Mouse (Mus musculus) telencephalon, adult 2 months (tissue): ENCODE results near the gene Prkag1.
"Not testable (repeated sequence)": the region's sequence is repeated elsewhere in the genome, so short reads cannot be mapped to it uniquely, and the experiment has no call there.

Experiments used
- DNase-seq: peaks from one replicate; pipeline ENCODE4 v3.0.0-alpha.2; 2011; ENCODE audit warnings: low read depth, low spot score

Prkag1 gene

GRCm38 (mm10) chr15:98823434-98823833 lies 7.9 kb downstream of the Prkag1 start:
- DNase-seq = no peak

- no peak for DNase-seq
Measured at GRCm38 (mm10) chr15:98822147-98822546, 9.2 kb downstream of the Prkag1 start.

GRCm38 (mm10) chr15:98821403-98821802 lies 9.9 kb downstream of the Prkag1 start:
- DNase-seq = no peak

GRCm38 (mm10) chr15:98820937-98821336 lies 10.4 kb downstream of the Prkag1 start:
- no peak for DNase-seq

- no peak for DNase-seq
Measured at GRCm38 (mm10) chr15:98818171-98818570, 13.2 kb downstream of the Prkag1 start.

GRCm38 (mm10) chr15:98812741-98813424 lies 18.4 kb downstream of the Prkag1 start:
- DNase-seq = peak; percentile 90

- not testable (repeated sequence) for DNase-seq
Measured at GRCm38 (mm10) chr15:98810212-98810611, 21.1 kb downstream of the Prkag1 start.

- DNase-seq = no peak
Measured at GRCm38 (mm10) chr15:98809390-98809789, 21.9 kb downstream of the Prkag1 start, which contains the start of gene Ddn. Gene Ddn (minus strand): TSS chr15:98809490.

GRCm38 (mm10) chr15:98808651-98809134 lies 22.6 kb downstream of the Prkag1 start:
- peak; percentile 96 for DNase-seq

- peak; percentile 83 for DNase-seq
Measured at GRCm38 (mm10) chr15:98807895-98808650, 23.2 kb downstream of the Prkag1 start.

- no peak for DNase-seq
Measured at GRCm38 (mm10) chr15:98806809-98807770, 24.2 kb downstream of the Prkag1 start.

GRCm38 (mm10) chr15:98806071-98806808 lies 25.1 kb downstream of the Prkag1 start:
- DNase-seq = no peak

GRCm38 (mm10) chr15:98805324-98806040 lies 25.8 kb downstream of the Prkag1 start:
- no peak for DNase-seq

- DNase-seq = no peak
Measured at GRCm38 (mm10) chr15:98804054-98804453, 27.3 kb downstream of the Prkag1 start.

GRCm38 (mm10) chr15:98802926-98803325 lies 28.4 kb downstream of the Prkag1 start:
- DNase-seq = no peak

GRCm38 (mm10) chr15:98799396-98799795 lies 31.9 kb downstream of the Prkag1 start:
- DNase-seq = no peak

GRCm38 (mm10) chr15:98798903-98799302 lies 32.4 kb downstream of the Prkag1 start:
- DNase-seq = no peak

- DNase-seq = no peak
Measured at GRCm38 (mm10) chr15:98797835-98798492, 33.4 kb downstream of the Prkag1 start.

GRCm38 (mm10) chr15:98796803-98797595 lies 34.3 kb downstream of the Prkag1 start:
- DNase-seq = no peak
